Mouse (Mus musculus) CH12.LX (cell line): ENCODE results near the gene Rhbg. TPM values are rescaled to one million over a fixed set of nuclear protein-coding genes. Genes with fewer than 3 reads are reported as not detected.

ENCODE experiments used
- DNase-seq: peaks from one replicate; pipeline ENCODE4 v3.0.0-alpha.2; 2013; ENCODE audit errors: extremely low read depth
- H3K27ac ChIP-seq: 2 replicates; pipeline ENCODE4 v1.5.1; 2012; ENCODE audit warnings: low read depth, mild to moderate bottlenecking, control low read depth, moderate library complexity; ENCODE audit not compliant: insufficient read depth
- H3K27me3 ChIP-seq: replicated peaks from 2 replicates; pipeline ENCODE3; 2012; ENCODE audit warnings: inconsistent platforms
- H3K36me3 ChIP-seq, 2 experiments: replicated peaks in 1 of 2; 2 replicates each; pipeline versions ENCODE3 to v1.6.1; 2012; ENCODE audit warnings: inconsistent platforms in 1 of 2, low read length in 1 of 2, mild to moderate bottlenecking in 1 of 2, mixed read lengths in 1 of 2, moderate library complexity in 1 of 2; ENCODE audit not compliant: control insufficient read depth in 1 of 2, insufficient read depth in 1 of 2
- H3K4me1 ChIP-seq, 2 experiments: 2 replicates each; pipeline ENCODE4 v1.6.1; 2012; ENCODE audit warnings: inconsistent platforms in 1 of 2, moderate library complexity in 1 of 2; ENCODE audit not compliant: insufficient read depth in 2 of 2, control insufficient read depth in 1 of 2
- H3K4me2 ChIP-seq: 2 replicates; pipeline ENCODE4 v1.6.1; 2012; ENCODE audit warnings: low read depth, mild to moderate bottlenecking, control low read depth; ENCODE audit not compliant: poor library complexity, insufficient read depth, severe bottlenecking
- H3K4me3 ChIP-seq, 3 experiments: fragments of 150-350 bp in 1 of 3; sonication (generic) in 1 of 3; replicated peaks in 1 of 3; 2 replicates each; pipeline versions ENCODE3 to v1.5.1; 2011 to 2012; ENCODE audit warnings: low read depth in 2 of 3, low read length in 2 of 3, mild to moderate bottlenecking in 2 of 3, moderate library complexity in 2 of 3, control low read depth in 1 of 3, improper control_type of control experiment in 1 of 3, inconsistent platforms in 1 of 3, mixed read lengths in 1 of 3; ENCODE audit not compliant: poor library complexity in 1 of 3
- H3K79me2 ChIP-seq: replicated peaks from 2 replicates; pipeline ENCODE4 v1.6.1; 2012; ENCODE audit warnings: mild to moderate bottlenecking, moderate library complexity; ENCODE audit not compliant: control insufficient read depth, poor library complexity, insufficient read depth, severe bottlenecking; ENCODE audit errors: extremely low read depth
- H3K9ac ChIP-seq: 2 replicates; pipeline ENCODE4 v1.6.1; 2012; ENCODE audit warnings: low read depth, mild to moderate bottlenecking, control low read depth, moderate library complexity; ENCODE audit not compliant: insufficient read depth
- H3K9me3 ChIP-seq: replicated peaks from 2 replicates; pipeline ENCODE3; 2012; ENCODE audit warnings: low read length, inconsistent platforms, mixed read lengths
- BHLHE40 ChIP-seq: IDR thresholded peaks from 2 replicates; pipeline ENCODE4 v1.6.1; 2011; ENCODE audit warnings: mild to moderate bottlenecking, low read depth, low read length, improper control_type of control experiment
- CHD2 ChIP-seq: IDR thresholded peaks from 2 replicates; pipeline ENCODE4 v1.6.1; 2011; ENCODE audit warnings: low read length, improper control_type of control experiment
- CTCF ChIP-seq, 2 experiments: IDR thresholded peaks in 1 of 2; conservative IDR thresholded peaks in 1 of 2; 2 replicates each; pipeline ENCODE4 v1.5.1; 2011 to 2012; ENCODE audit warnings: low read depth in 2 of 2, low read length in 2 of 2, improper control_type of control experiment in 1 of 2, inconsistent platforms in 1 of 2, mild to moderate bottlenecking in 1 of 2, moderate library complexity in 1 of 2
- E2F4 ChIP-seq: IDR thresholded peaks from 2 replicates; pipeline ENCODE4 v1.6.1; 2011; ENCODE audit warnings: low read depth, low read length, improper control_type of control experiment; ENCODE audit not compliant: insufficient replicate concordance
- ELF1 ChIP-seq: IDR thresholded peaks from 2 replicates; pipeline ENCODE4 v1.6.1; 2014; ENCODE audit warnings: low read depth, mild to moderate bottlenecking, inconsistent platforms, low read length, improper control_type of control experiment
- ETS1 ChIP-seq: conservative IDR thresholded peaks from 2 replicates; pipeline ENCODE4 v1.6.1; 2012; ENCODE audit warnings: low read depth, mild to moderate bottlenecking, inconsistent platforms, low read length, improper control_type of control experiment, moderate library complexity
- JUN ChIP-seq: IDR thresholded peaks from 2 replicates; pipeline ENCODE4 v1.6.1; 2011; ENCODE audit warnings: low read depth, mild to moderate bottlenecking, low read length, improper control_type of control experiment, moderate library complexity; ENCODE audit not compliant: insufficient read depth
- MAFK ChIP-seq: IDR thresholded peaks from 2 replicates; pipeline ENCODE4 v1.6.1; 2011; ENCODE audit warnings: low read length, improper control_type of control experiment; ENCODE audit not compliant: insufficient replicate concordance
- MEF2A ChIP-seq: IDR thresholded peaks from 2 replicates; pipeline ENCODE4 v1.6.1; 2014; ENCODE audit warnings: low read depth, mild to moderate bottlenecking, inconsistent platforms, low read length, improper control_type of control experiment, borderline replicate concordance
- MXI1 ChIP-seq: IDR thresholded peaks from 2 replicates; pipeline ENCODE4 v1.6.1; 2011; ENCODE audit warnings: mild to moderate bottlenecking, low read depth, low read length, improper control_type of control experiment
- MYC ChIP-seq: IDR thresholded peaks from 2 replicates; pipeline ENCODE4 v1.6.1; 2011; ENCODE audit warnings: low read depth, mild to moderate bottlenecking, improper control_type of control experiment, low read length
- NRF1 ChIP-seq: IDR thresholded peaks from 2 replicates; pipeline ENCODE4 v1.6.1; 2014; ENCODE audit warnings: low read depth, mild to moderate bottlenecking, inconsistent platforms, low read length, improper control_type of control experiment, moderate library complexity
- PAX5 ChIP-seq: IDR thresholded peaks from 2 replicates; pipeline ENCODE4 v1.6.1; 2012; ENCODE audit warnings: low read length, inconsistent platforms, mixed read lengths
- POLR2AphosphoS2 ChIP-seq: IDR thresholded peaks from 2 replicates; pipeline ENCODE4 v1.6.1; 2011; ENCODE audit warnings: low read depth, low read length, improper control_type of control experiment
- RAD21 ChIP-seq: IDR thresholded peaks from 2 replicates; pipeline ENCODE4 v1.6.1; 2011; ENCODE audit warnings: low read depth, mild to moderate bottlenecking, low read length, improper control_type of control experiment, moderate library complexity
- SIN3A ChIP-seq: IDR thresholded peaks from 2 replicates; pipeline ENCODE4 v1.6.1; 2012; ENCODE audit warnings: low read length, improper control_type of control experiment, inconsistent platforms
- SMC3 ChIP-seq: IDR thresholded peaks from 2 replicates; pipeline ENCODE4 v1.6.1; 2011; ENCODE audit warnings: low read depth, low read length, improper control_type of control experiment
- TCF12 ChIP-seq: IDR thresholded peaks from 2 replicates; pipeline ENCODE4 v1.6.1; 2014; ENCODE audit warnings: low read depth, mild to moderate bottlenecking, inconsistent platforms, low read length, improper control_type of control experiment
- ZKSCAN1 ChIP-seq: IDR thresholded peaks from 2 replicates; pipeline ENCODE4 v1.6.1; 2012; ENCODE audit warnings: low read depth, inconsistent platforms, low read length, improper control_type of control experiment, borderline replicate concordance
- ZMIZ1 ChIP-seq: IDR thresholded peaks from 2 replicates; pipeline ENCODE4 v1.6.1; 2012; ENCODE audit warnings: low read depth, mild to moderate bottlenecking, inconsistent platforms, low read length, improper control_type of control experiment
- dilution Hi-C: fragments of 300-500 bp; cut with MboI; formaldehyde crosslinking; loops from 2 replicates; pipeline ENCODE4 v1.14.3; 2020; ENCODE audit warnings: low sequenced_read_pairs; ENCODE audit not compliant: extremely low pct_unique_long_range_greater_than_20kb, extremely low pct_ligation_motif_present
- in situ Hi-C: fragments of 300-500 bp; cut with MboI; formaldehyde crosslinking; loops from 3 replicates; pipeline ENCODE4 v1.14.3; 2019; ENCODE audit warnings: low sequenced_read_pairs, low pct_ligation_motif_present, low pct_unique_long_range_greater_than_20kb, mixed read lengths
- polyA plus RNA-seq: library from polyadenylated mRNA; unstranded; fragments of >175 nt; gene quantifications from 2 replicates; pipeline ENCODE4 v1.2.1, GENCODE M21; 2012; ENCODE audit warnings: low read depth; ENCODE audit not compliant: insufficient read length
- total RNA-seq, 2 experiments: library from RNA; depleted of rRNA; stranded (reverse); fragments of 300-350 nt in 1 of 2; fragments of >200 nt in 1 of 2; gene quantifications; 2 replicates each; pipeline ENCODE4 v1.2.3; 2012 to 2014

The Rhbg gene
- total and polyA plus RNA-seq, 3 experiments: 0.08 TPM; not detected in 2

- Histone ChIP-seq H3K36me3 (no peaks in the 10 kb centered on the region), H3K4me3 (no peak overlapping the region), H3K27me3 (peaks cover 58% of the 10 kb centered on the region), H3K4me1 (peaks cover 14 to 42% of the 10 kb centered on the region in 2 experiments), H3K9me3 (no peaks in the 10 kb centered on the region), H3K9ac (no peak overlapping the region), H3K4me2 (no peak overlapping the region), H3K79me2 (no peaks in the 10 kb centered on the region), H3K27ac (no peak overlapping the region)
- in situ Hi-C loops (no loop called here), dilution Hi-C loops (no loop called here)
- TF ChIP-seq MXI1 (no peak), ZKSCAN1 (no peak), POLR2AphosphoS2 (no peak), CHD2 (no peak), ZMIZ1 (no peak), ETS1 (no peak), RAD21 (no peak), E2F4 (no peak), SMC3 (no peak), MYC (no peak), PAX5 (no peak), TCF12 (no peak), ELF1 (no peak), JUN (no peak), MAFK (no peak), SIN3A (no peak), NRF1 (no peak), MEF2A (no peak)
- no peak for DNase-seq
Observed at GRCm38 (mm10) chr3:88238866-88239391, 15.6 kb downstream of the Rhbg start.

DNA sequence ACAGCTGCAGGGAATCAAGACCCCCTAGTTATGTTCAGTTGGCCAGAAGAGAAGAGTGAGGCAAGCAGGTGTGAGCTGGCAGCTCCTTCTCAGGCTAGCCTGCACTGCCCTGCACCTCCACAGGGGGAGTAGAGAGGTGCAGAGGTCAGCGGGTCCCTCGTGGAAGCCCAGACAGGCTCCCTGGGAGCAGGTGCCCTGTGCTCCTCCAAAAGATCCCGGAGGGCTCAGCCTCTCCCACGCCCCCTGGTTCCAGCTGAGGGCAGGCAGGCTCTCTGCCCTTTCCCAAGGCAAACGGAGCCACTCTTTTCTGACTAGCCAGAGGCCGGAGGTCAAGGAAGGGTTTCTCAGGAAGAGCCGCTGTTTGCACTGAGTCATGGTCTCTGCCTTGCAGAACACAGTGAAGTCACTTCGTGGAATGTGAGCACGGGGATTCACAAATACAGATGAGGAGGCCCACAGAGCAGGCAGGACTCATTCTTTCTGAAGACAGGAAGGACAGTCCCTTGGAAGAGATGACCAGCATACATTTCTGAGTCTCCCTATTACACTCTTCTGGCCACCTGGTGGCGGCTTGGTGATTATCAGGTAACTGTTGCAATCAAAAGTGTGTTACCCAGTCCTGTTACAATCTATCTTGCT lies 16.8 kb downstream of the Rhbg start:
- no peaks in the 10 kb centered on the region for H3K79me2 ChIP-seq
- peaks cover 59% of the 10 kb centered on the region for H3K27me3 ChIP-seq
- H3K4me1 ChIP-seq: peaks cover 14 to 41% of the 10 kb centered on the region in 2 experiments
- no peak overlapping the region for H3K9ac ChIP-seq
- H3K4me3 ChIP-seq: no peak overlapping the region
- in situ Hi-C loops (no loop called here), dilution Hi-C loops (no loop called here)
- no peak overlapping the region for H3K27ac ChIP-seq
- TF ChIP-seq SMC3 (peak; percentile 55), CTCF (conservative IDR thresholded peaks at IDR 0.05 in 1 of 2, IDR thresholded peaks at IDR 0.05 in 1 of 2; ENCODE audit: low read depth in 2 of 2, low read length in 2 of 2) (peak; percentile 38 to 60), BHLHE40 (no peak)
- H3K9me3 ChIP-seq: no peaks in the 10 kb centered on the region
- peak; percentile 31 for DNase-seq
- H3K4me2 ChIP-seq: no peak overlapping the region
- no peaks in the 10 kb centered on the region for H3K36me3 ChIP-seq
